Mouse (Mus musculus): ENCODE results near the gene Pbld2. TPM values are rescaled to one million over a fixed set of nuclear protein-coding genes. Genes with fewer than 3 reads are reported as not detected.

Pbld2 gene
- total and polyA plus RNA-seq, 2 experiments from 2014 or later = 0.11 to 1.1 TPM

- peaks cover 14% of the 10 kb centered on the region; the same call in 1 of the 2 replicates for H3K4me1 ChIP-seq (ENCODE audit: control insufficient read depth, insufficient read depth)
- no peaks in the 10 kb centered on the region for H3K9me3 ChIP-seq (replicated peaks; ENCODE audit: control insufficient read depth, low read length)
- peak overlapping the region; percentile 64 for H3K4me2 ChIP-seq (ENCODE audit: low read depth, low read length)
- no peaks in the 10 kb centered on the region for H3K27me3 ChIP-seq (ENCODE audit: control insufficient read depth, insufficient read depth, low read length)
- WGBS = 12% methylated on average over 26 of the region's 26 CpGs
- TF ChIP-seq EP300 (IDR thresholded peaks at IDR 0.05; ENCODE audit: low read depth) (no peak), CTCF (IDR thresholded peaks at IDR 0.05; ENCODE audit: low read depth) (no peak)
- no peak overlapping the region for H3K27ac ChIP-seq (ENCODE audit: low read depth)
- ATAC-seq (ENCODE audit: insufficient read depth, low read depth) (no peak), DNase-seq (ENCODE audit: low spot score) (no peak)
- H3K9ac ChIP-seq (replicated peaks; ENCODE audit: low read depth, low read length) = peak overlapping the region; percentile 39
- H3K36me3 ChIP-seq (replicated peaks; ENCODE audit: control insufficient read depth, insufficient read depth, low read length) = no peaks in the 10 kb centered on the region
- peak overlapping the region; percentile 29 for H3K4me3 ChIP-seq (ENCODE audit: low read depth, low read length)
Observed at GRCm38 (mm10) chr10:63089758-63090571, 65.8 kb downstream of the Pbld2 start.

- Histone ChIP-seq H3K4me2 (ENCODE audit: low read depth, low read length) (no peak overlapping the region), H3K27ac (ENCODE audit: low read depth) (no peak overlapping the region), H3K4me3 (ENCODE audit: low read depth, low read length) (no peak overlapping the region), H3K9me3 (replicated peaks; ENCODE audit: control insufficient read depth, low read length) (no peaks in the 10 kb centered on the region), H3K4me1 (ENCODE audit: control insufficient read depth, insufficient read depth) (peaks cover 13% of the 10 kb centered on the region; the same call in 1 of the 2 replicates), H3K36me3 (replicated peaks; ENCODE audit: control insufficient read depth, insufficient read depth, low read length) (no peaks in the 10 kb centered on the region), H3K9ac (replicated peaks; ENCODE audit: low read depth, low read length) (no peak overlapping the region), H3K27me3 (ENCODE audit: control insufficient read depth, insufficient read depth, low read length) (no peaks in the 10 kb centered on the region)
- ATAC-seq (ENCODE audit: insufficient read depth, low read depth) = no peak
- 82% methylated on average over 7 of the region's 7 CpGs for WGBS
- TF ChIP-seq EP300 (IDR thresholded peaks at IDR 0.05; ENCODE audit: low read depth) (no peak), CTCF (IDR thresholded peaks at IDR 0.05; ENCODE audit: low read depth) (no peak)
- no peak for DNase-seq (ENCODE audit: low spot score)
Observed at GRCm38 (mm10) chr10:63091915-63092314, 67.8 kb downstream of the Pbld2 start.

- Histone ChIP-seq H3K27ac (ENCODE audit: low read depth) (no peak overlapping the region), H3K4me2 (ENCODE audit: low read depth, low read length) (no peak overlapping the region), H3K9me3 (replicated peaks; ENCODE audit: control insufficient read depth, low read length) (no peaks in the 10 kb centered on the region), H3K9ac (replicated peaks; ENCODE audit: low read depth, low read length) (no peak overlapping the region), H3K4me1 (ENCODE audit: control insufficient read depth, insufficient read depth) (peaks cover 13% of the 10 kb centered on the region; the same call in 1 of the 2 replicates), H3K27me3 (ENCODE audit: control insufficient read depth, insufficient read depth, low read length) (peaks cover 4% of the 10 kb centered on the region), H3K36me3 (replicated peaks; ENCODE audit: control insufficient read depth, insufficient read depth, low read length) (no peaks in the 10 kb centered on the region), H3K4me3 (ENCODE audit: low read depth, low read length) (no peak overlapping the region)
- DNase-seq (ENCODE audit: low spot score) (no peak), ATAC-seq (ENCODE audit: insufficient read depth, low read depth) (no peak)
- 69% methylated on average over 10 of the region's 10 CpGs for WGBS
- TF ChIP-seq CTCF (IDR thresholded peaks at IDR 0.05; ENCODE audit: low read depth) (no peak), EP300 (IDR thresholded peaks at IDR 0.05; ENCODE audit: low read depth) (no peak)
Observed at GRCm38 (mm10) chr10:63092616-63093550, 68.8 kb downstream of the Pbld2 start.

GRCm38 (mm10) chr10:63096757-63097156 lies 72.6 kb downstream of the Pbld2 start:
- ATAC-seq (ENCODE audit: insufficient read depth, low read depth) (no peak), DNase-seq (ENCODE audit: low spot score) (no peak)
- Histone ChIP-seq H3K9me3 (replicated peaks; ENCODE audit: control insufficient read depth, low read length) (no peaks in the 10 kb centered on the region), H3K4me1 (ENCODE audit: control insufficient read depth, insufficient read depth) (no peaks in the 10 kb centered on the region; the same call in 1 of the 2 replicates), H3K27me3 (ENCODE audit: control insufficient read depth, insufficient read depth, low read length) (peaks cover 36% of the 10 kb centered on the region), H3K9ac (replicated peaks; ENCODE audit: low read depth, low read length) (no peak overlapping the region), H3K36me3 (replicated peaks; ENCODE audit: control insufficient read depth, insufficient read depth, low read length) (no peaks in the 10 kb centered on the region), H3K4me2 (ENCODE audit: low read depth, low read length) (no peak overlapping the region), H3K4me3 (ENCODE audit: low read depth, low read length) (no peak overlapping the region), H3K27ac (ENCODE audit: low read depth) (no peak overlapping the region)
- TF ChIP-seq EP300 (IDR thresholded peaks at IDR 0.05; ENCODE audit: low read depth) = no peak
- TF ChIP-seq CTCF (IDR thresholded peaks at IDR 0.05; ENCODE audit: low read depth) = no peak
- 64% methylated on average over 2 of the region's 2 CpGs for WGBS

- Histone ChIP-seq H3K27me3 (ENCODE audit: control insufficient read depth, insufficient read depth, low read length) (peaks cover 36% of the 10 kb centered on the region), H3K9me3 (replicated peaks; ENCODE audit: control insufficient read depth, low read length) (no peaks in the 10 kb centered on the region), H3K4me3 (ENCODE audit: low read depth, low read length) (no peak overlapping the region), H3K36me3 (replicated peaks; ENCODE audit: control insufficient read depth, insufficient read depth, low read length) (no peaks in the 10 kb centered on the region), H3K27ac (ENCODE audit: low read depth) (no peak overlapping the region), H3K4me1 (ENCODE audit: control insufficient read depth, insufficient read depth) (no peaks in the 10 kb centered on the region; the same call in 1 of the 2 replicates), H3K9ac (replicated peaks; ENCODE audit: low read depth, low read length) (no peak overlapping the region), H3K4me2 (ENCODE audit: low read depth, low read length) (no peak overlapping the region)
- ATAC-seq (ENCODE audit: insufficient read depth, low read depth) = no peak
- no peak for DNase-seq (ENCODE audit: low spot score)
- WGBS = 72% methylated on average over 12 of the region's 12 CpGs
- TF ChIP-seq CTCF (IDR thresholded peaks at IDR 0.05; ENCODE audit: low read depth) = no peak
- no peak for TF ChIP-seq EP300 (IDR thresholded peaks at IDR 0.05; ENCODE audit: low read depth)
Observed at GRCm38 (mm10) chr10:63098191-63098590, 74.1 kb downstream of the Pbld2 start.
